Mouse (Mus musculus) testis, postnatal 10 days (tissue): Measurements from ENCODE around the gene Pitx2.

Source experiments
- DNase-seq: peaks from one replicate; pipeline ENCODE4 v3.0.0; 2021; ENCODE audit warnings: low spot score

Pitx2 gene

GRCm38 (mm10) chr3:129202871-129203740 is 3.4 kb downstream of the Pitx2 start:
- DNase-seq = no peak

DNA sequence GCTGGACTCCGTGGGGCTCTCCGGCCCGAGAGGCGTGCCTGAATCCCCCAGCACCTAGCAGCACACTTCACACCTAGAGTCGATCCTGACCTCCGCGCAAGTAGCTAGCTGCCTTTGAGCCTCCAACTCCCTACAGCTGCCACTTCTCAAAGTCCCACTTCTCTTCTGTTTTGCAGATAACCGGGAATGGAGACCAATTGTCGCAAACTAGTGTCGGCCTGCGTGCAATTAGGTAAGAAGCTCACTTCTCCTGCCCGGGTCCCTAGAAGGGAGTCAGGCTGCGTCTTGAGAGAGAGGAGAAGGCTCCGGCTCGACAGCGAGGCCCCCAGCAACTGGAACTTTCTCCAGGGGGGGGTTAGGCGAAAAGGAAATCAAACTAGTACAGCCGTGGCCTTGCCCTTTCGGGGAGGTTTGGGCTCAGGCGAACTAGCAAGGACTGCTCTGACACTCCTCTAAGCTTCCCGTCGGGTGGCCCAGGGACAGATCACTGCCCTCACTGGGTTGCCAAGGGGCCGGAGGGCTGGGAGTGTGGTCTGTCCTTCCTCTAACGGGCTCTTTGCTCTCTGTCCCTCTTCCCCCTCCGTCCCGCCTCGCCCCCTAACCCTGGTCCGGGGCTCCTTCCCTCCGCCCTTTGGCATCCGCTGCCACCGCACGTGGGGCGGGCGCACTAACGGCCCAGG is 4.2 kb downstream of the Pitx2 start:
- DNase-seq = no peak

DNA sequence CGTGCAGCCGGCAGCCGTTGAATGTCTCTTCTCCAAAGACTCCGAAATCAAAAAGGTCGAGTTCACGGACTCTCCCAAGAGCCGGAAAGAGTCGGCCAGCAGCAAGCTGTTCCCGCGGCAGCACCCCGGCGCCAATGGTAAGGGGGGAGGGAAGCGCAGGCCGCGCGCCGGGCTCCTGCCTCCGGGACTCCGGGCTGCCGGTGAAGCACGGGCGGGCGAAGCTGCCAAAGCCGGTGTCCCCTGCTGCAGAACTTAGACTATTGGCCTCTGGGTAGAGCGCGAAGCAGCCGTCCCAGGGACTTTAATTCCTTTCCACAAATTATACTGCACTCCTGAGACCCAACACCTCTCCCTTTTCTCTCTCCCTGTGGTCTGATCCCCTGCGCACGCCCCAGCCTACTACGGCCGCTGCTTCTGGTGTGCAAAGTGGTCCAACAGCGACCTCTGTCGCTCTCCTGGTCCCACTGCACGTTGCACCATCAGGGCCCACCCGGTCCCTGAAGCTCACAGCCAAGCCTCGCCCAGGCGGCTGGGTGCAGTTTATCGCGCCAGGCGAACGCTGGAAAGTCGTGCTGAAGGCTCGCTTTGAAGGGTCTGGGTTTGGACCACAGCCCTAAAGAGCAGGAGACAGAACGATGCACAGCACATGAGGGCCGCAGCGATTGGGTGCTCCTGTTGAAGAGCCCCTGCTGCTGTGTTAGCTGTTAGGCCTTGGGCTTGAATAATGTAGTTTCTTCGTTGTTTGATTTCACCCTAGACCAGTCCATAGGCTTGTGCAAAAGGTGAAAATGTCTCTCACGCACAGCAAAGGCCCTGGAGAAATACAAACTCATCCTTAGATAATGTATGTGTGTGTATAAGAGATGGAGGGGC is 5.0 kb downstream of the Pitx2 start:
- peak; percentile 83 for DNase-seq

- no peak for DNase-seq
These were observed 6.0 kb downstream of the Pitx2 start for GRCm38 (mm10) chr3:129205481-129206175.

DNA sequence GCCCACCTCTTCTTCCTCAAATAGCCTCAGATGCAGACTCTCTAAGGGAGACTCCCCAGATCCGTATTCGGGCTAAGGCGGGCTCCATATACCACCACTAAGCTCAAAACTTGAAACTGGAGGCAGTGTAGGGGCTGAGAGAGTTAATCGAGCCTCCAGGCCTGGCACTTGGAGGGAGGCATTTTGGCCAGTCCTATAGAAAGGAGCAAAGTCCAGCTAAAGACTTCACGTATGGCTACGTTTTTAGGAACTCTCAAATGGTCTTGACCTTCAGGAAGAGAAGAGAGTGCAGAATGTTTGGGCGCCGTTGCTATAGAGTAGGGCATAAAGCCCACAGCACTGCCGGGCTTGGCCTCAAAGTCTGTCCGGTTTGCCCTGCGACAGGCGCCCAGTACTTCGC is 7.1 kb downstream of the Pitx2 start:
- DNase-seq = no peak

- DNase-seq = no peak
These were observed 7.8 kb downstream of the Pitx2 start for GRCm38 (mm10) chr3:129207231-129208030.

GRCm38 (mm10) chr3:129208031-129208380 is 8.3 kb downstream of the Pitx2 start:
- DNase-seq = no peak

GRCm38 (mm10) chr3:129208421-129208820 is 8.7 kb downstream of the Pitx2 start:
- DNase-seq = no peak

GRCm38 (mm10) chr3:129209266-129209665 is 9.6 kb downstream of the Pitx2 start:
- DNase-seq = no peak

- DNase-seq = no peak
These were observed 10.1 kb downstream of the Pitx2 start for GRCm38 (mm10) chr3:129209771-129210170.

DNA sequence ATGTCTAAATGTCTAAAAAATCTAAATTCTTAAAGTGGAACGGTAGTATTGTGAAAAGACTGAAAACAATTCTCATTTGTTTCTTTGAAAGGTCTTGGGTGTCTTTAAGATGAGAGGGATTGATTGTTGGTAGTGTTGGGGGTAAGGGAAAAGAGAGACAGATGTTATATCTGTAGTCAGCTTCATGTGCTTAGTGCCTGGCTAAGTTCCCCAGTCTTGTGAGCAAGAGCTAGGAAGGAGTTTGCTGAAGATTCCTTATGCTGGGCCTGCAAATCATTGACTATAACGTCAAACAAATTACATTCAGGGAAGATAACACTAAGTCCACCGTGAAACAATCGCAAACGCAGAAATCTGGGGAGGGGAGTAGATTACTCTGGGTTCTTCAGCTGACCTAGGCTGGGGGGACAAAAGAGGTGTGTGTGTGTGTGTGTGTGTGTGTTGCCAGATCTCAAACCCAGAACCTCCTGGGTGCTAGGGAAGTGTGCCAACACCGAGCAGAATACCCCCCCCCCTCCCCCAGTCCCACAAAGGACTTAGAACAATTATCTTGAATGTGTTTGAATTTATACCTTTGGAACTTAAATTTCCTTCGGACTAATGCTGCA is 12.5 kb downstream of the Pitx2 start:
- no peak for DNase-seq

- DNase-seq = no peak
These were observed 13.1 kb downstream of the Pitx2 start for GRCm38 (mm10) chr3:129212807-129213206.

- DNase-seq = peak; percentile 80
These were observed 14.0 kb downstream of the Pitx2 start for GRCm38 (mm10) chr3:129213633-129214145.

DNA sequence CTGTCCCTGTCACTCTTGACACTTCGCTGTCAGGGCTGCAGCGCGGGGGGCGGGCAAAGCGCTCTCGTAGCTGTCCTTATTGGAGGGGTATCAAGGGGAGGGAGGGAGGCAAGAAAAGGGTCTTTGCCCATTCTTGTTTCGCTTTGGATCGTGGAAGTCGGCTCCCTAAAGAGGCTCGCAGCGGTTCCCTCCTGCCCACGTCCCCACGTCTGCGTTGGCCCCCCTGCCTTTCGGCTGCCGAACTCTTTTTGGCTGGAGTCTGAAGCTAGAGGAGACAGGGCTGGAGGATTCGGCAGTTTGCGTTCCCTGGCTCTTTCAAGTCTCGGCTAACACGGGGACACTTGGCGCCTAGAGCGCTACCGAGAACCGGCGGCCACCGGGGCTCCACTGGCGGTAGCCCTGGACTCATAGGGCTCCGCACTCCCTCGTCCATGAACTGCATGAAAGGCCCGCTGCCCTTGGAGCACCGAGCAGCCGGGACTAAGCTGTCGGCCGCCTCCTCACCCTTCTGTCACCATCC is 14.5 kb downstream of the Pitx2 start:
- DNase-seq = no peak

DNA sequence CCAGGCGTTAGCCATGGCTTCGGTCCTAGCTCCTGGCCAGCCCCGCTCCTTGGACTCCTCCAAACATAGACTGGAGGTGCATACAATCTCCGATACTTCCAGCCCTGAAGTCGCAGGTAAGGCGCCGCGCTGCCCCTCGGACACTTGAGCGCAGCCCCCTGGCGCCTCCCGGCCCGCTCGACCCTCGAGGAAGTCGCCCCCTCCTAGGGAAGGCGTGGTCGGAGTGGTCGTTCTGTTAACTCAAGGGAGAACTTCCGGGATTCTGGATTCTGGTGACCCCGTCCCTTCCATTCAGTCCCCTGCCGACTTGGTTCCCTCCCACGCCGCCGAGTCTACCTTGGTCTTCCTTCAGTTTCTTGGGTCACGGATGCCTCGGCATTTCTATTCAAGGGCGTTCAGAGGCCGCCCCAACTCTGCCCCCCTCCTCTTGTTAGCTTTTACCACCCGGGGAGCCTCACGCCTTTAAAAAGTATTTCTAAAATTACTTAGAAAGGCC is 15.0 kb downstream of the Pitx2 start:
- no peak for DNase-seq

DNA sequence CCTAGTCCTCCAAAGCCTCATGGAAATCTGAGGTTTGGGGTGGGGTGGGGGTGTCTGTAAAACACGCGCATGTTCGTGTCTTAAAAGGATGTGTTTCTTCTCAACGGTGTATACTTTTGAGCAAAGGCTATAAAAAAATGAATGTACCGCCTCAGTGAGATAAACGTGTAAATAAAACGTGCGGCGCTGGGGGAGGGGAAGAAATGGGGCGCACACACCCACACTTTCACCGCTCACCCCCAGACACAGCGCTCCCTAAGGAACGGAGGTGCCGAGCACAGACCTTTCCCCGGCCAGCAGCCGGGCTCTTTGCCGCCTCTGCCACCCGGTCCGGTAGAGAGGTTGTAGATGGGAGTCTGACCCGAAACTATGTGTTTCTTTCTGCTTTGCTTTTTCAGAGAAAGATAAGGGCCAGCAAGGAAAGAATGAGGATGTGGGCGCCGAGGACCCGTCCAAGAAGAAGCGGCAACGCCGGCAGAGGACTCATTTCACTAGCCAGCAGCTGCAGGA is 15.6 kb downstream of the Pitx2 start:
- DNase-seq = no peak

- DNase-seq = no peak
These were observed 16.2 kb downstream of the Pitx2 start for GRCm38 (mm10) chr3:129215751-129216331.

DNA sequence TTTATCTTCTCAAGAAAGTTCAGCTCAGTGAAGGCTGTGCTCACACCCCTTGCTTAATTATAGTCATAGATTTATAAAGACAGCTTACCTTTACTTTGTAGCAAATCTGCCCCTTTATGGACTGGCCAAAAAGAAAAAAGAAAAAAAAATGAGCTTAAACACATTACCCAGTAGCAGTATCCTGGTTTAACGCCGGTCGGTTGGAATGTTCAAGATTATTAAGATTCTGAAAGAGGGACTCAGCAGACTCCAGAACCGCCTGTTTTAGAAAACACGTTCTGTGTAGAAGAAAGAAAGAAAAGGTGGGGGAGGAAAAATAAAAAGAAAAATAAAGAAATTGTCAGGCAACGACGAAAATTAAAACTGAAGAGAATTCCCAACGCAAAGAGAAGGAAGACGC is 16.8 kb downstream of the Pitx2 start:
- no peak for DNase-seq

DNA sequence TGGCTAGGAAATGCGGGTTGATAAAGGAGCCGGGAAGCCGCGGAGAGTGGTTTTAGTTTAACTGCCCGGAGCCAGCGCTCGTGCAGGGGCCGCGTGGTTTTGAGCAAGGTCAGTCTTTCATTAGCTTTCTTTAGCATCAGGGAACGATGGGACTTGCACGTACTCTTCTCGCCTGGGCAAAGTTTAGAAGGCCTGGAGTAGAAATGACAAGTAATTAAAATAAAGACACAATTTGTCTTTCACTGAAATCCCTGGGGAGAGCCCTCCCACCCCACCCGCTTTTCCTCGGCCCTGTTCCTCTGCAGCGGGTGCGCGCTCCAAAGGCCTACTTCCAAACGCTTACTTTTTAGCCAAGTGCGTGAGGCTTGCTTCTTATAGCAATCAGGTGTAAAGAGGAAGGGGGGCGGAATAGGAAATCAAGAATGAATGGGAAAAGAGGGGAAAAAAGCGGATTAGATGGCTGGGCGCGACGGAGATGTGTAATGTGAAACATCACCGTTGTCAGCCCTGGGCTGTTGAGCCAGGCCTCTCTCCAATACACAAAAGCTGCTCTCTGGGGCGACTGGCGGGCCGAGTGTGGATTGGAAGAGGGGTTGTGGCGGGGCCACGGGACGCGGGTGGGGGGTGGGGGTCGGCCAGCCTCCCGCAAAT is 17.4 kb downstream of the Pitx2 start:
- no peak for DNase-seq
